Mouse (Mus musculus): ENCODE results near the gene Smarcd3.

Gene Smarcd3

DNA sequence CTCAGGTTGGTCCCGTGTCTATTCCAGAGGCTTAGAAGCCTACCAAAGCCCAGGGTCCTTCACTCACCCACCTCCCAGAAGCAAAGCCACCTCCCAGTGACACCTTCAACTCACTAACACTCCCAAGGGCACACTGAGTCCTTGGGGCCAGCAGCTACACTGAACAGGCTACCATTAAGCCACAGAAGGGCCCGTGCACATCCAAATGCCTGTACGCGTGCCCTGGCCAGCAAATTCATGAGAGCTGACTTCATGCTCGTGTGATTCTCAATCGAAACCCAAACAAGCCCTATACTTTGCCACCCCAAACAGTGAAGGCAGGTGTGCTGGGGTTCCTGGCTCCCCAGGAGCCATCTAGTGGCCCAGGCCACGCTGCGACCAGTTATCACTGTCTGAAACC is 3.6 kb downstream of the Smarcd3 start:
- DNase-seq (ENCODE audit: low spot score): no peak

DNA sequence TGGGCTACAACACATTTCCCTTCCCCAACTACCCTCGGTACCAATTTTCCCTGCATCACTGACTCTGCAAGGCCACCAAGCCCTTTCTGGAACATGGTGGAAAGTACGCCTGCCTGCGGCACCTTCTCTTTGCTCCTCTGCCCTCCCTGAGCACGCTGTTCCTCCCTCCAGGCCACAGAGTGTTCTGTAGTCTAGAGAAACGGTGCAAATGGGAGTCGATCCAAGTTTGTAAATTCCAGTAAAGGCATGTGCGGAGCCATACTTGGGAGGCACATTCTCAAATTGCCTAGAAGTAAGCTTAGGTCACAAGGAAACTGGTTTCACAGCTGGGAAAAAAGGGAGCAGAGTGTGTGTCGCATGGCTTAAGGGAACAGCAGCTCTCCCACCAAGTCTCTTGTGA is 4.1 kb downstream of the Smarcd3 start:
- DNase-seq (ENCODE audit: low spot score): peak; percentile 25

DNA sequence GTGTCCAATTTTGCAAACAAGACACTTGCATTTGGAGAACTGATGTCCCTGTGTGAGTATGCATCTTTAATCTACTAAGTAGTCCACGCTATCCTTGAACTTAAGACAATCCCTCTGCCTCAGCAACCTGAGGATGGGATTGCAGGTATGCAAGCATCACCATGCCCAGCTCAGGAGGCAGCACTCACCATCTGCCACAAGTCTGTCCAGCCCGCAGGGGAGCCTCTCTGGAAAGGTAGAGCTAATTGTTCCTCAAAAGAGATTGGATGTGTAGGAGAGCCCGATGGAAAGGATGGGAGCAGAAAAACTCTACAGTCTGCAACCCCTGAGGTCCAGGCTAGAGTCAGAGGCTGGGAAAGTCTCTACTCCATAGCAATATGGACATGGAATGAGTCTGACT is 5.3 kb downstream of the Smarcd3 start:
- no peak for DNase-seq (ENCODE audit: low spot score)

DNA sequence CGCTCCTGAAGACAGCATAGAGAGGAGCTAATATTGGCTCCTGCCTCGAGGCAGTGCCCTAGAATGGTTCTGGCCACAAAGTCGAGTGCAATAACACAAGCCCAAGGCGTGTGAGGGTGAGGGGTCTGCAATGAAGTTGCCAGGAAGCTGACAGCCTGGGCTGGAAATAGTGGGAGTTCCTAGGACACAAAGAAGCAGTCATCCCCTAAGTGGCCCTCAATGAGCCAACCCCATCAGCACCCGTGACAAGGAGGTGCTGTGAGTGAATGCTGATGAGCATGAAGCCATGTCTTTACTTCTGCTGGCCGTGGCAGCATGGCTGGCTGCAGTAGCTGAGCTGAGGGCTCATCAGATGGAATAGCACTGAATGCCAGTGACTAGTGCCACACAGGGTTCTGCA is 9.1 kb downstream of the Smarcd3 start:
- DNase-seq (ENCODE audit: low spot score): no peak

DNA sequence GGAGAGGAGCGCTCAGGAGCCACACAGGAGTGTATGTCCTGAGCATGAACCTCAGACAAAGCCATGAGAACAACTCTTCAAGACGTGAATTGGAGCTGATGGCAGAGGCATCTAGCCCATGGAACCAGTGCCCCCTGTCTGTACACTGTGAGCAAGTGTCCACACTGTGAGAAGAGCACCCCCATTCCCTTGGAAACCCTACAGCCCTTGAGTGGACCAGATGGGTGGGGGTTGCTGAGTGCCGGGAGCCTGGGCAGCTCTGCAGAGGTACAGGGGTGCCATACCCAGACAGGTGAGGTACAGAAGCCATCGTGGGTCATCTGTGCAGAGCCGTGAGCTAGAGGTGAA is 11.9 kb downstream of the Smarcd3 start:
- no peak for DNase-seq (ENCODE audit: low spot score)

DNA sequence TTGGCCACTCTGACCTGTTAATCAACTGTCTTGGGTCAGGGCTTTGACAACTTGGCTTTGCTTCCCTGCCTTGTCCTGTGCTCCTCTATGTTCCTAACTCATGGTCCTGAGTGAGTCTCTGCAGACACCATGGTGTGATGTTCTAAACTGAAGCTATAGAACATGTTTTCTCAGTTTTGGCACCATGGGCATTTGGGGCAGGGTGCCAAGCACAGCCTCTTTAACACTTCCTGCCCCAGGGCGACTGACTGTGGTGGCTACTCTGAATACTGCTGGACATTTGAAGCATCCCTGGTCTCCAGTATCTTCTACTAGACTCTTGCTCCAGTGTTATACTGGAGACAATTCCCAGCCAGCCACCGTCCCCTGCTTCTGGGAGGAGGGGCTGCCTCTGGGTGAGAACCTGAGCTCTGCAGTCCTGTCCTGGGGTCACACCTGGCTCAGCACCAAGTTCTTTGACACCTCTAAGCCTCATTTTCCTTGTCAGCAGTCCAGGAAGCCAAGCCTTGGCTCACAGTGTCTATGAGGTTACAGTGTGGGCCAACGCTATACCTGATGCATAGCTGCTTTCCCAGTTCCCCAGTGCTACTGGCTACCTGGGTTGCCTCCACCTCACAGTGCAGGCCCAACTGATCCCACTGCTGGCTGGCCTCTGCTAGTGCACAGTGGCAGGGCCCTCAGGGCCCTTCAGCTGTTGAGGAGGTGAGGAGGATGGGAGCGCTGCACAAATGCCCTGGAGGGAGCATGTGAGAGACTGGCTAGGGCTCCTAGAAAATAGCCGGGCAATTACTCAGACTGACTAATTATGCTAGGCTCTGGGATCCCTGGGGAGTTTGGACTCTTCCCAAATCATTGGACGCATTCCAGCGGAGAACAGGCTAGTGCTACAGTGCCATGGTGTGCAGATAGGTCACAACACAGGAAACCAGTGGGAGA is 12.6 kb downstream of the Smarcd3 start:
- peak; percentile 40 for DNase-seq (ENCODE audit: low spot score)

DNA sequence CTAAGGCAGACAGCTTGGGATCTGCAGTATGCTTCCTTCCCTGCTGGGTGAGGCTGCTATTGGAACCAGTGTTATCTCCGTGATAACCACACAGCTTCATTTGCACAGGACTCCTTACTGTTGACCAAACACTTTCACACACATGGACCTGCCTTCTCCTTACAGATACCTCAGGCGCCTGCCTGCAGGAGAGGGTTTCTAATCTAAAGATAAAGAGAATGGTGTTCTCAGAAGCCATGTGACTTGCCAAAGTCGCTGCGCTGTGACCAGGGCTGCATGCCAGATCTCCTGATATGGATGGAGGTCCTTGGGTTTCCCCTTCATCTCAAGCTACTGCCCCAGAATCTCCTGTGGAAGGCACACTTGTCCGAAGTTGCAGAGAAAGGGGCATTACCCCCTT is 14.8 kb downstream of the Smarcd3 start:
- DNase-seq (ENCODE audit: low spot score): no peak

DNA sequence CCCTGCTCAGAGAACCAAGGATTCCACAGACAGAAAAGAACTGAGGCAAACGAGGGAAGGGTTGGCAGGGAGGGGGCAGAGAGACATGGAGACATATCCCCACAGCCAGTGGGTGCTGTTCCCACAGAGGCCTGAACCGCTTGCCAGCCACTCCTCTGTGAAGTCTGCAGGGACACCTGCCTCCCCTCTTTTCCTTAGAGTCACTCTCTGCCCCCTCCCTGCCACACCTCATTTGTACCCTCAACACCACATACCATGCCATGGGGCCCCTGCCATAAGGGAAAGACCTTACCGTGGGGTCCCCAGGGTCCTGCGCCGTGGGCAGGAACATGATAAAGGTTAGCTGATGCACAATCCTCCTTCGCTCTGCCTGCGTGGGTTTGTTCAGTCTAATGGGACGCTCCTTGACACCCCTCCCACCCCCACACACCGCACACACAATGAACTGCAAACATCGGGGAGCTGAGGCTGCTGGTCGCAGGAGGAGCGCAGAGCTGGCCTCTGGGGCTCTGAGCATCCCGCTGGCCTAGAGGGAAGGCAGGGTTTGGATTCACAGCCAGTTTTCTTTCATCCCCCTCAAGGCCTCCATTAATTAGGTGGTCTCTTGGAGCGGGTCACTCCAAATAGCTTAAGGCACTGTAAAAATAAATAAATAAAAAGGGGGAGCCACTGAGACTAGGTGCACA is 18.1 kb downstream of the Smarcd3 start:
- DNase-seq (ENCODE audit: low spot score): no peak

DNA sequence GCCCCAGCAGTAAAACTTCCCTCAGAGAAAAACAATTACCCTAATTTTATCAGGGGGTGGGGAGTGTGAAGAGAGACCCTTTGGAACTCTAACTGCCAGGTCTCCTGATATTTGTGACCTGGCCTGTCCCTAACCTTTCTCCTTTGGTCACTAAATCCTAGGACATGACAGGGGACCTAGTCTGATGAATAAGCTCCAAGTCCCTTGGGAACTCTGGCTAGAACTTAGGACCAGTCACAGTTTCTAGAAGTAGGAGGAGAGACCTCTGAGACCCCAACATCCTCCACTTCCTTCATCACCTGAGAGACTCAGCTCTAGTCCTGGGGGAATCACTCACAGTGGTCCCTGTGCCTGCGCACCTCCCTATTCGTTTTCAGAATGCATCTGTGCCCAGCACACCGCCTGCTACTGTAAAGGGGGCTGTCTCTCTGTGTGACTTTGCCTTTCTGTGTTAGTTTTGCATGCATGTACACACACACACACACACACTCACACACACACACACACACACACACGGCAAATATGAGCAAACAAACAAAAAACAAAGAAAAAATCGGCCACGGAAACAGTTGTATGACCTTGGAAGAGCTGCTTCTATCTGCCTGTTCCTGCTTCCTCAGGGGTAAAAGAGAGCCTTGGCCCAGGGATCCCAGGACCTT is 18.8 kb downstream of the Smarcd3 start:
- no peak for DNase-seq (ENCODE audit: low spot score)

DNA sequence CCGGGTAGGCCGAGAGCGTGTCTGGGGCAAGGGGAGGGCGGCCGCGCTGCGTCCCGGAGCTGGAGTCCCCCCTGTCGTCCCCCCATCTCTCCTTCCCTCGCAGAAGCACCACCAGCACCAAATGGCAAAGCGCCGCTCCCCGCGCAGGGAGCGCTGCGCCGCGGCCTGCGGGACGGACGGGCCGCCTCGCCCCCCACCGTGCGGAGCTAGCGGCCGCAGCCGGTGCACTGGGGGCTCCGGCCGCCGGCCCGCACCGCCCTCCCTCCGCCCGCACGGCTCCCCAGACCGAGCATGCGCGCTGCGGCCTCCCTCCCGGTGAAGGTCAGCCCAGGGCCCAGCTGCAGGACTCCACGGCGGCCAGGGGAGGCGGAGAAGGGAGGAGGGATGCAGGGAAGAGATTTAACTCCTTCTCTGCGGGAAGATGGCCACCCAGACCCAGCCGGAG is 19.5 kb downstream of the Smarcd3 start:
- DNase-seq (ENCODE audit: low spot score): peak; percentile 90

DNA sequence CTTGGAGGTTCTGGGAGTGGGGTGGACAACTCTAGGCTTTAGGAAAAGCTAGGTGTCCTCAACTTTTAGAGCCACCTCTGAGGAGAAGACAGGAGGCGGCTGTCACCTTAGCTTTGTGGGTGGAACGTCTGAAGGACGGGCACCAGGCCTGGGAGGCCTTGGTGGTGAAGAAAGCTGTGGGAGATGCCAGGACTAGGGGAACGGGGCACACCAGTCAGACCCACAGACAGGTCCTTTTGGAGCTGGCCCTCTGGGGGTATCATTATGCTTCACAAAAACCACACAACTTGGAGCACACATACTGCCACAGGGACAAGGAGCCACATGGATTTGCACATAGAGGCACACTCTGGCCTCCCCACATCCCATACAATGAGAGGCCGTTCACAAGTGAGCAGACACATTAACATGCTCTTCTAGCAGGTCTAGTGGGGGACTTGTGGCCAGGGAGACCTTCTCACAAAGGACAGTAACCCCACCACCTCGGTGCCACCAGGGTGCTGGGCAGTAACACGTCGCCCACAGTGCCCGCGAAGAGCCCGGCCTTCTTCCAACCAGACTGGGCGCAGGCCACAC is 20.0 kb downstream of the Smarcd3 start:
- no peak for DNase-seq (ENCODE audit: low spot score)

DNA sequence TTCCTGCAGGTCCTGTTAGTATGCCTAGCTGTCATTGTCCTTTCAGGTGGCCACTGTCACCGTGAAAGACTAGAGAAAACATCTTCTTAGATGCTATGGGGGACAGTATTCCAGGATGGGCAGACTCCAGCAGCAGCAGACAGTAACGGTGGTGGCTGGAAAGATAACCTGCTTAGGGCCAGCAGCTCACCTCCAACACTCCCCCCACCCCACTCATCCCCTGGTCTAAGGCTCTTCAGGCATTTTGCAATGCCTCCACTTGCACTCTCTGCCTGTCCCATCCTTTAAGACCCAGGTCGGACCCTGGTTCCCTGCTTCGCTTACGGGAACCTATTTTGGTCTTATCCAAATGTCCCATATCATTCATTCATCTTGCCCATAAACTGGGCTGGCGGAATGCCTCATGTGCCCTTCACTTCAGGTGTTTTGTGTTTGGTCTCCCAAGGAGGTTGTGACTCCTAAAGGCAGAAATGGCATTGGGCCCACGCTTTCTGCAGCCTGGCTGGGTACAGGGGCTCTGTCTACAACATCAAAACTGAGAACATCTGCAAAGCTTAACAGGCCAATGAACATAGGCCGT is 20.7 kb downstream of the Smarcd3 start:
- DNase-seq (ENCODE audit: low spot score): no peak

DNA sequence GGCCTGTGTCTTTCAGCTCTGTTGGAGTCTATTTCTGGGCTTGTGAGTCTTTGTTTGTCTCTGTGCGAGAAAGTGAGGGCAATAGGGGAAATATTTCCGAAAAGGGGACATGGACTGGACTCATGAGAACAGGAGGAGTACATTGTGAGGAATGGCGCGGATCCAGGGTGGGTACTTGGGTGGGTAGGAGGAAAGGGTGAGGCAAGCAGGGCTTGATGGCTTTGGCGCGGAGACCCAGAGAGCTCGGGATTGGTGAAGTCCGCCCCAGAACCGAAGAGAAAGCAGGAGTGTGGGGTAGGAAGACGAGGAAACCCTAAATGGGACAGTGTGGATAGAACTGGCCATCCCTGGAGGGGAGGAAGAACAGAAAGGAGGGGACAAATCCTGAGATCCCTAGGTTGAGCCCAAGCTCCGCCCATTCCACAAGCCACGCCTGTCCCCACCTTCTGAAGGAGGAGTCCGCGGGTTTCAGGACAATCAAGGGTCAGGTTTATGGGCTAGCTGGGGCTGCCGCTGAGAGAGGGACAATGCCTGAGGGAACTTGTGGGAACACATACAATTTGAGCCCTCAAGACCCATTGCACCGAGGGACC is 21.4 kb downstream of the Smarcd3 start:
- peak; percentile 92 for DNase-seq (ENCODE audit: low spot score)

DNA sequence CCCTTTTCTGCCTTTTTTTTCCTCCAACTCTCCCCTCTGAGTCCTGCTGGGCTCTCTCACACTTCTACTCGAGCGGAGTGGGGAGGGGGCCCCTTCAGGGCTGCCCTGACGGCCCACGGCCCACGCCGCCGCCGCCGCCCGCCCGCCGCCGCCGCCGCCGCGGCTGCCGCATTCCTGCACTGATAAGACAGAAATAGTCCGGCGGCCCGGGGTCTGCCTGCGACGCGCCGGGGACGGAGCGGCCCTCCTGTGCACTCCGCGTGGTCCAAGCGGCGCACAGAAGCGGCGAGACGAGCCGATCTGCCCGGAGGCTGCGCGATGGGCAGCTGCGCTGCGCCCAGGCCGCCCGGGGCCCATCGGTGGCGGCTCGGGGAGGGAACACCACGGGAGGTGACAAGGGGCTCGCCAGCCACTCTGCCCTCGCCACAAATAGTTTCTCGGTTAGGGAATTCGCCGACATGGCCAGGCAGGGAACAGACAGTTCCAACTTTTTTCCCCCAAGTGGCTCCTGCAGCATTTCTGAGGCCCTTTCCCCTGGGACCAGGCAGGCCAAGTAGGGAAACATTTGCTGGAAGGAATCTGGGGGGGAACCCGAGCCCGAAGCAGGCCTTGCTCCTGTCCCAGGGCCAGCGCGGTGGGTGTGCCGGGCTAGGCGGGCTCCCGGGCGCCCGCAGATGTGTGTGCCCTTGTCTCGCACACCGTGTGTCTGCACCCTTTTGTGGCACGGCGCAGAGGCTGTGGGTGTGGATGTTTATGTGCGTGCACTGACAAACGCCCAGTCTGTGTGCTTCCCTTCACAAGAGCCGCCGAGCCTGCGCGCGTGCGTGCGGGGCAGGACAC is 22.1 kb downstream of the Smarcd3 start:
- DNase-seq (ENCODE audit: low spot score): peak; percentile 74

DNA sequence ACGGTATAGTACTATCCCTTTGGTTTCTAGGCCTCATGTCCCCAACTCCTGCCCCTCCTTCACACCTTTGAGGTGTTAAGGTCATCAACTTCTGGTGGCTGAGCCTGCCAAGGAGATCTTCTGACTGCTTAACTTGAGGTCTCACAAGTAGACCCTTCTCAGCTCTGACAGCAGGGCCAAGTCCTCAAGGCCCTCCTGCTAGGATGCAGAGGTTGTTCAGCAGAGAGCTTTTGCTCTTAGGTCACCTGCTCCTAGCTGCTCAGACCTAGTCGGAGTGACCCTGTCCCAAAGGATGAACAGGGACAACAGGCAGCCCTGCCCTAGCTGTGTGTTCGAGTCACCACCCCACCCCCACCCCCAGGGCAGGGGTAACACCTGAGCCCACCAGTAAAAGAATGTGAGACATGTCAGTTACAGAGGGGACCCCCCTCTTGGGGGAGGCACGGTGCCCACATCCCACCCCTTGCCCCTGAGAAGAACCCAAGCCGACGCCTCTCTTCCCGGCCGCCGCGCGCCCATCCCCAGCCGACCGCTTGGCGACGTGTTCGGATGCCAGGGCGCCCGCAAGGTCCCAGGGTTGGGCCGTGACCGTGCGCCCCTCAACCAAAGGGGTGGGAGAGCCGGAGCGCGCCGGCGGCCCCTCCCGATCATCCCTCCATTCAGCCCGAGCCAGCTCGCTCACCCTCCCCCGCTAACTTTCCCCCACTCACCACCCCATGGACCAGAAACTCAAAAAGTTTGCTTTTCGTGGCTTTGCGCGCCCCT is 23.0 kb downstream of the Smarcd3 start:
- no peak for DNase-seq (ENCODE audit: low spot score)

DNA sequence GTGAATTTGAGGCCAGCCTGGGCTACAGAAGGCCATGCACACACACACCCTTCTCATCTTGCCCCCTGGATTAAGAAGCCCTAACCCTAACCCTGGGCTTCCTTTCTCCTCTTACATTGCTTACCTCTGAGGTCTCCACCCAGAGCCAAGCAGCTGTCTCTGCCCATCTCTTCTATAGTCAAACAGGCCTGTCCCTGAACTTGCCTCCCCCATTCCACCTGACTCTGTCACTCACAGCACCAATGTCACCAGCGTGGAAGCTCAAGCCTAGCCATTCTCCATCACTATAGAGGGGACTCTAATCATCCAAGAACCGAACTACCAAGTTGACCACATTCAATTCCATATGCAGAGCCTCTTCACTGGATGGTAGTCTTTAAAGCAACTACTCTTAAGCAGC is 24.0 kb downstream of the Smarcd3 start:
- no peak for DNase-seq (ENCODE audit: low spot score)

DNA sequence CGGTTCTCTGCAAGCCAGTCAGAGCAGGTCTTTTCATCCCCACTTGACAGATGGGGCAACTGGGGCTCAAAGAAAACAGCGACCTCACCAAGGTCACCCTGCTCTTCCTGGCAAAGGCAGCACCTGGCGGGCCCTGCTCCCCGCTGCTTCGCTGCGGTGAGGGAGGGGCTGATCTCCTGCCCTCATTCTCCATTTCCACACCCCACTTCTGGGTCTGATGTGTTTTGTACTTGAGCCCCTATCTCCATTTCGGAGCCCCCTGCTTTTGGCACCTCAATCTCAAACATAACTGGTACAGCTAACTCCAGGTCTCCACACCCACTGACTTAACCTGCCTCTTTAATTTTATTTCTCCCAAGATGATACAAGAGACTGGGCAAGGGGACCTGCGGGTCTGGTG is 25.1 kb downstream of the Smarcd3 start:
- no peak for DNase-seq (ENCODE audit: low spot score)

DNA sequence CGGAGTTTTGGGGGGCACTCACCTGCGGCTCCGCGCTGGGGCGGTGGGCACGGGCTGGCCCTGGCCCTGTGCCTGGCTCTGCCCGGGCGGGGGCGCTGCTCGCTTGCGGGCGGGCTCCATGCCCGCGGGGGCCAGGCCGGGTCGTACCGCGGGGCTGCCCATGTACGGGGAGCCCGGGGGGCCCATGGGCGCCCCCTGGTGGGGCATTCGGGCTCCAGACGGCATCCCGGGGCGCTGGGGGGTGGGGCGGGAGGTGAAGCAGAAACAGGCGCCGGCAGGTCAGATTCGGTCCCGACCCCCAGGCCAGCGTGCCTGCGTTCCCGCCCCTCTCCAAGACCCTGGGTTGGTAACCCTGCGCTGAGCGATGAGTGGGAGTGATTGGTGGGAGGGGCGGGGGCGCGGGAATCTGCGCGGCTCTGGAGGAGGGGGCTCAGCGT is 25.6 kb downstream of the Smarcd3 start:
- DNase-seq (ENCODE audit: low spot score): peak; percentile 62

DNA sequence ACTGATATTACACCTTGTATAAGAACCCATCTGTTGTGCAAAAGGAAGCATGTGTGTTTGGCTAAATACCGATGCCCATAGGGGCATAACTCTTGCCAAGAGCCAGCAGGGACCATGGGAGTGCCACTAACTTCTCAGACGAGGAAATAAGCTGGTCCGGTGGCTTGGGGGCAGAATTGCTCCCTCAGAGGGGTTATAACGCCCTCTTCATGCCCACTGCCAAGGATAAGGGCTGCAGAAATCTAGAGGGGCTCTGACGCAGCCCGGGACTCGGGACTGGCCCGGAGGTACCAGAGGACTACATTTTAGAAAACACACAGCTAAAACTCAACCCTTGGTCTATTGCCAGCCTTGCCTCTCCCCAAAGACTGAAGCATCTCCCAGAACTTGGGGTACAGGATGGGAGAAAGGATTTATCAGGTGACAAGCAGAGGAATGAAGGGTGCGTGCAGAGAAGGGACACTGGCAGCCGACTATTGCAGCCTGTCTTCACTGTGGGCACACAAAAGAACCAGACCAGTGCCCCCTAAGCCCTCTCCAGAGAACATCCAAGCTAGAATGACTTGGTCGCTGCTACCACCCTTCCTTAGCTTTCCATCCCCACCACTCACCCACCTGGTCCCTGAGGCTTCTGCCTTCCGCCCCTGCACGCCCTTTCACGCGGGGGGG is 26.2 kb downstream of the Smarcd3 start:
- DNase-seq (ENCODE audit: low spot score): no peak

All from urinary bladder, postnatal 14 days (tissue).